ENCODE assay signal across 16 mouse cellular contexts in genomic region chr5:89878866-89879392, GRCm38 (mm10). TPM values are rescaled to one million over a fixed set of nuclear protein-coding genes. Genes with fewer than 3 reads are reported as not detected.
"Had no signal": no experiment of that assay in that cellular context is flagged by ENCODE, and none has a peak within 500 bp of the region (broad histone marks: within the 10 kb centered on the region; RNA-seq: fewer than 3 reads in every experiment).

No protein-coding gene starts in this region.

- H3K9ac ChIP-seq: limb, embryonic 12.5 days; liver, embryonic 13.5 days; liver, postnatal 0 days; lung, embryonic 15.5 days; midbrain, embryonic 15.5 days; neural tube, embryonic 13.5 days had no signal

- H3K27me3 ChIP-seq: limb, embryonic 12.5 days; liver, embryonic 13.5 days; lung, embryonic 15.5 days; midbrain, embryonic 15.5 days; neural tube, embryonic 13.5 days had no signal

- DNase-seq: kidney, adult 8-10 months; kidney, postnatal 25 days; liver; liver, embryonic 13.5 days; liver, postnatal 0 days; lung, postnatal 14 days; retina, postnatal 1 day; thymus, postnatal 4 days had no signal

- H3K4me3 ChIP-seq: limb, embryonic 12.5 days; liver, embryonic 13.5 days; lung, embryonic 15.5 days; megakaryocyte, embryonic 14.5 days; midbrain, embryonic 15.5 days; neural tube, embryonic 13.5 days had no signal

- H3K27ac ChIP-seq: limb, embryonic 12.5 days; liver, embryonic 13.5 days; lung, embryonic 15.5 days; macrophage; midbrain, embryonic 15.5 days; neural tube, embryonic 13.5 days had no signal

- H3K9me3 ChIP-seq: liver, embryonic 13.5 days; lung, embryonic 15.5 days; midbrain, embryonic 15.5 days; neural tube, embryonic 13.5 days had no signal

- H3K36me3 ChIP-seq: liver, embryonic 13.5 days; lung, embryonic 15.5 days; midbrain, embryonic 15.5 days; neural tube, embryonic 13.5 days had no signal

- ATAC-seq: liver, postnatal 0 days; midbrain, embryonic 15.5 days had no signal

- H3K4me2 ChIP-seq: limb, embryonic 12.5 days; liver, embryonic 13.5 days; lung, embryonic 15.5 days; midbrain, embryonic 11.5 days; midbrain, embryonic 15.5 days; neural tube, embryonic 13.5 days had no signal

RNA-seq across cellular contexts. Expression of gene Adamts3, which starts 4.2 kb away (rescaled TPM):
- total RNA-seq: monocyte, adult 5-6 weeks had no signal
- polyA plus RNA-seq: macrophage had no signal
